Mouse (Mus musculus) lung, embryonic 14.5 days (tissue): ENCODE measurements around the gene Nt5c1a. TPM values are rescaled to one million over a fixed set of nuclear protein-coding genes. Genes with fewer than 3 reads are reported as not detected.

Experiments used
- ATAC-seq: fragments of 200-750 bp; cut with Nextera tagmentation; 2 replicates; pipeline ENCODE4 v1.8.0; 2017; ENCODE audit warnings: mild to moderate bottlenecking, moderate TSS enrichment, moderate library complexity; ENCODE audit not compliant: insufficient read depth
- DNase-seq: peaks from one replicate; pipeline ENCODE4 v3.0.0-alpha.2; 2015
- H3K27ac ChIP-seq: fragments of 300-500 bp; sonication (generic); 2 replicates; pipeline ENCODE4 v1.5.1; 2014; ENCODE audit warnings: low read depth, mild to moderate bottlenecking, moderate library complexity
- H3K27me3 ChIP-seq: fragments of 300-500 bp; sonication (generic); 2 replicates; pipeline ENCODE4 v1.6.1; 2014; ENCODE audit warnings: low read length, control low read depth; ENCODE audit not compliant: insufficient read depth
- H3K36me3 ChIP-seq: fragments of 300-500 bp; sonication (generic); 2 replicates; pipeline ENCODE4 v1.6.1; 2014; ENCODE audit warnings: control low read depth; ENCODE audit not compliant: insufficient read depth
- H3K4me1 ChIP-seq: fragments of 300-500 bp; sonication (generic); 2 replicates; pipeline ENCODE4 v1.6.1; 2014; ENCODE audit warnings: antibody characterized with exemption, control low read depth; ENCODE audit not compliant: insufficient read depth
- H3K4me2 ChIP-seq: fragments of 300-500 bp; sonication (generic); 2 replicates; pipeline ENCODE4 v1.6.1; 2014; ENCODE audit warnings: mild to moderate bottlenecking
- H3K4me3 ChIP-seq: fragments of 300-500 bp; sonication (generic); 2 replicates; pipeline ENCODE4 v1.5.1; 2014; ENCODE audit warnings: low read depth, low read length
- H3K9ac ChIP-seq: fragments of 300-500 bp; sonication (generic); 2 replicates; pipeline ENCODE4 v1.6.1; 2014
- H3K9me3 ChIP-seq: fragments of 300-500 bp; sonication (generic); 2 replicates; pipeline ENCODE4 v1.6.1; 2016; ENCODE audit warnings: low read depth, low read length, control low read depth
- CTCF ChIP-seq: IDR thresholded peaks from 2 replicates; pipeline ENCODE4 v1.5.1; 2016; ENCODE audit warnings: antibody characterized with exemption, low read depth
- WGBS: fragments of 180-500 bp; shearing (Covaris S2); extraction: QIAGEN DNeasy Blood & Tissue Kit; methylation state at CpG from one replicate; pipeline ENCODE4 v1.1.7; 2014; 5-methylcytosine and 5-hydroxymethylcytosine counted together
- polyA plus RNA-seq: library from polyadenylated mRNA; unstranded; fragments of >200 nt; fragmentation: Nextera tagmentation; extraction: Ambion mirVana; gene quantifications from 2 replicates; pipeline ENCODE4 v1.2.1, GENCODE M21; 2014

The Nt5c1a gene
- polyA plus RNA-seq, 1 experiment from 2014 or later = not detected

DNA sequence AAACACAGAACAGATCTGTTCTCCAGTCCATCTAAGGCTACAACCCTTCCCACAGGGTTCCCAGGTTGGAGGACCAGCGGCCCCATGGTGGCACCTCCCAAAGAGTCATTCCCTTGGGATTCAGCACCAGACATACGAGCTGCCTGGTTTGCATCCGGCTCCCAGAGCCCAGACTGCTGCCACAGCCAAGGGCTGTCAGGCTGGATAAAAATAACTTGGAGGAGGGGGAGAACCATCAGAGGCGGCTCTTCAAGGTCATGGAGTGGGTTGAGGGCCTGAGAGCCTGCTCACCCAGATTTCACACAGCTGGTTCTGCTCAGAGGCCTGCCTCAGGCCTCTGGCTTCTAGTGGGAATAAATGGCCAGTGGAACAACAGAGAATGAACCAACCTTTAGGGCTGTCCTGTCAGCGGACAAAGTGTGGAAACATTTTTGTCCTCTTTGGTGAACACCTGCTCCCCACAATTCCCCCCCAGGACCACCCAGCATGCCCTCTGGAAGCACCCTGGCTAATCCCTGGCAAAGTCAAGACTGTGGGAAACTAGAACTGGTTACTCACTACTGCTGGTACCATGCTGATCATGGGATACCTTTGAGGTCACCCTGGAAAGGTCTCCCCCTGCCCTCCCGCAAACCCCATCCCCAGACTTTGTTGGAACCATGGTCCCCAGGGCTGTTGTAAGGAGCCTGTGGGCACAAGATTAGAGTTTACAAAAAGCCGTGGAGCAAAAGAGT lies 46.0 kb downstream of the Nt5c1a start:
- H3K27me3 ChIP-seq = 0 out of 2 replicates have a peak, but pooled peaks cover 5% of the 10 kb centered on the region
- peaks cover 6% of the 10 kb centered on the region; the same call in 1 of the 2 replicates for H3K4me1 ChIP-seq
- DNase-seq = peak; percentile 85
- H3K9ac ChIP-seq = no peak overlapping the region
- WGBS = 29% methylated on average over 7 of the region's 7 CpGs
- peak; percentile 88 for ATAC-seq
- peak overlapping the region; percentile 61 for H3K27ac ChIP-seq
- no peaks in the 10 kb centered on the region for H3K36me3 ChIP-seq
- H3K4me3 ChIP-seq = no peak overlapping the region
- no peak for TF ChIP-seq CTCF
- no peaks in the 10 kb centered on the region for H3K9me3 ChIP-seq
- no peak overlapping the region for H3K4me2 ChIP-seq

- ATAC-seq (no peak), DNase-seq (no peak)
- Histone ChIP-seq H3K36me3 (no peaks in the 10 kb centered on the region), H3K9me3 (no peaks in the 10 kb centered on the region), H3K27me3 (no peaks in the 10 kb centered on the region), H3K27ac (no peak overlapping the region), H3K4me3 (no peak overlapping the region), H3K4me1 (peaks cover 6% of the 10 kb centered on the region; the same call in 1 of the 2 replicates), H3K9ac (no peak overlapping the region), H3K4me2 (no peak overlapping the region)
- WGBS = 66% methylated on average over 7 of the region's 7 CpGs
- TF ChIP-seq CTCF = 0 out of 2 replicates have a peak, but pooled peaks have one; percentile 7
Observed at GRCm38 (mm10) chr4:123248971-123249567, 47.8 kb downstream of the Nt5c1a start.

- Histone ChIP-seq H3K9me3 (no peaks in the 10 kb centered on the region), H3K4me2 (no peak overlapping the region)
- WGBS = 66% methylated on average over 5 of the region's 5 CpGs
Observed at GRCm38 (mm10) chr4:123252214-123252613, 50.9 kb downstream of the Nt5c1a start.

DNA sequence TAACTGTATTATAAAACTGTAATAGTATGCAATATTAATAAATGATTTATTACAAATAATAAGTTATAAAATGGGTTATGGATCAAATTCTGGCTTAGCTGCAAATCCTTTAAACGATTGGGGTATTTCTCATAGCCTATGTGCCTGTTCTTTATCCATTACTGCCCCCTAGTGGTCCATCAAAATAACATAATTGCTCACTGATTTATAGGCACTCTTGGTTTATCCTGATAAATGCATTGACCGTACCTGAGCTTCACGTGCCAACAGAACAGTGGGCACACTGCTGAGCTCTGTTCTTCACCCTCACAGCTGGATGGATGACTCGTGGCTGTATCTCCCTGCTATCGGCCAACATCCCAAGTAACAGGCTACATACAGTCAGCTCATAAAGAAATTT lies 53.3 kb downstream of the Nt5c1a start:
- no peak overlapping the region for H3K4me3 ChIP-seq
- ATAC-seq (no peak), DNase-seq (peak; percentile 85)
- H3K9me3 ChIP-seq = no peaks in the 10 kb centered on the region
- H3K4me2 ChIP-seq = no peak overlapping the region
- TF ChIP-seq CTCF = peak; percentile 85
- 11% methylated on average over 5 of the region's 5 CpGs for WGBS
- H3K27ac ChIP-seq = no peak overlapping the region
- no peaks in the 10 kb centered on the region for H3K27me3 ChIP-seq
- no peak overlapping the region for H3K9ac ChIP-seq
- no peaks in the 10 kb centered on the region for H3K36me3 ChIP-seq
- H3K4me1 ChIP-seq = no peaks in the 10 kb centered on the region

More at GRCm38 (mm10) chr4:123252214-123252613, 50.9 kb downstream of the Nt5c1a start:
- peaks cover 6% of the 10 kb centered on the region; the same call in 1 of the 2 replicates for H3K4me1 ChIP-seq
- no peak for TF ChIP-seq CTCF
- H3K9ac ChIP-seq = no peak overlapping the region
- no peak overlapping the region for H3K27ac ChIP-seq
- ATAC-seq (no peak), DNase-seq (no peak)
- no peaks in the 10 kb centered on the region for H3K27me3 ChIP-seq
- H3K36me3 ChIP-seq = no peaks in the 10 kb centered on the region
- no peak overlapping the region for H3K4me3 ChIP-seq

- DNase-seq = peak; percentile 52
- peak; percentile 62; the same call in 1 of the 2 replicates for ATAC-seq
- WGBS = 19% methylated on average over 8 of the region's 8 CpGs
- no peaks in the 10 kb centered on the region for H3K27me3 ChIP-seq
- H3K4me3 ChIP-seq = no peak overlapping the region
- no peak for TF ChIP-seq CTCF
- no peak overlapping the region for H3K27ac ChIP-seq
- no peaks in the 10 kb centered on the region for H3K9me3 ChIP-seq
- H3K9ac ChIP-seq = no peak overlapping the region
- H3K4me2 ChIP-seq = no peak overlapping the region
- H3K36me3 ChIP-seq = no peaks in the 10 kb centered on the region
- no peaks in the 10 kb centered on the region for H3K4me1 ChIP-seq
Observed at GRCm38 (mm10) chr4:123260071-123260746, 58.9 kb downstream of the Nt5c1a start.

GRCm38 (mm10) chr4:123261721-123262401 lies 60.6 kb downstream of the Nt5c1a start, which contains the start of gene Pabpc4:
Gene Pabpc4, plus strand, starts transcription at chr4:123262351.
- H3K27me3 ChIP-seq = no peaks in the 10 kb centered on the region
- no peak for ATAC-seq
- 62% methylated on average over 5 of the region's 5 CpGs for WGBS

More at GRCm38 (mm10) chr4:123261721-123262401, 60.6 kb downstream of the Nt5c1a start, which contains the start of gene Pabpc4:
- H3K4me1 ChIP-seq = no peaks in the 10 kb centered on the region
- H3K9ac ChIP-seq = no peak within 1 kb of the TSS
- no peak within 1 kb of the TSS for H3K4me2 ChIP-seq
- no peak for TF ChIP-seq CTCF
- no peaks in the 10 kb centered on the region for H3K36me3 ChIP-seq
- no peak within 1 kb of the TSS for H3K4me3 ChIP-seq
- H3K27ac ChIP-seq = no peak within 1 kb of the TSS
- no peak for DNase-seq
- no peaks in the 10 kb centered on the region for H3K9me3 ChIP-seq

Other genes starting within 250 kb of the Nt5c1a start
- gene Mfsd2a, start 240.3 kb upstream of the Nt5c1a start, polyA plus RNA-seq = 1.1 and 1.4 TPM in 2 replicates
- 15.2 and 16.5 TPM in 2 replicates for gene Mycl, start 205.9 kb upstream of the Nt5c1a start, polyA plus RNA-seq
- 16.4 and 20.9 TPM in 2 replicates for gene Trit1, start 184.9 kb upstream of the Nt5c1a start, polyA plus RNA-seq
- 0.70 and 0.79 TPM in 2 replicates for gene Bmp8b, start 96.3 kb upstream of the Nt5c1a start, polyA plus RNA-seq
- gene Oxct2b, start 85.2 kb upstream of the Nt5c1a start, polyA plus RNA-seq = not detected in 2 replicates
- 109 and 110 TPM in 2 replicates for gene Ppie, start 61.6 kb upstream of the Nt5c1a start, polyA plus RNA-seq
- gene Hpcal4, start 18.3 kb upstream of the Nt5c1a start, polyA plus RNA-seq = 0.23 and 0.37 TPM in 2 replicates
- 34.9 and 36.9 TPM in 2 replicates for gene Heyl, start 32.1 kb downstream of the Nt5c1a start, polyA plus RNA-seq
- 46.1 and 50.0 TPM in 2 replicates for gene Pabpc4, start 60.8 kb downstream of the Nt5c1a start, polyA plus RNA-seq
- not detected in 2 replicates for gene Oxct2a, start 122.1 kb downstream of the Nt5c1a start, polyA plus RNA-seq
- gene Bmp8a, start 141.7 kb downstream of the Nt5c1a start, polyA plus RNA-seq = 0.11 and 0.30 TPM in 2 replicates